Mouse (Mus musculus) layer of hippocampus, adult 2 months (tissue): ENCODE measurements around the gene Gm13271. TPM values are rescaled to one million over a fixed set of nuclear protein-coding genes. Genes with fewer than 3 reads are reported as not detected.
"Not testable (repeated sequence)": the region's sequence is repeated elsewhere in the genome, so short reads cannot be mapped to it uniquely, and the experiment has no call there.

Experiments
- DNase-seq, 2 experiments: peaks; one replicate each; pipeline ENCODE4 v3.0.0; 2022; ENCODE audit warnings: low spot score in 2 of 2
- H3K27ac ChIP-seq: fragments of 200-600 bp; 2 replicates; pipeline ENCODE4 v1.8.1; 2022
- H3K4me3 ChIP-seq: fragments of 200-600 bp; 2 replicates; pipeline ENCODE4 v1.8.1; 2022; ENCODE audit warnings: mild to moderate bottlenecking
- CTCF ChIP-seq: fragments of 200-600 bp; conservative IDR thresholded peaks from 2 replicates; pipeline ENCODE4 v1.8.1; 2022; ENCODE audit warnings: antibody characterized with exemption, mild to moderate bottlenecking, moderate library complexity
- total RNA-seq, 2 experiments: library from RNA; stranded (reverse); gene quantifications; 2 replicates each; pipeline ENCODE4 v1.2.3; 2021

Gm13271 gene
- total RNA-seq, 2 experiments from 2014 or later: not detected

DNA sequence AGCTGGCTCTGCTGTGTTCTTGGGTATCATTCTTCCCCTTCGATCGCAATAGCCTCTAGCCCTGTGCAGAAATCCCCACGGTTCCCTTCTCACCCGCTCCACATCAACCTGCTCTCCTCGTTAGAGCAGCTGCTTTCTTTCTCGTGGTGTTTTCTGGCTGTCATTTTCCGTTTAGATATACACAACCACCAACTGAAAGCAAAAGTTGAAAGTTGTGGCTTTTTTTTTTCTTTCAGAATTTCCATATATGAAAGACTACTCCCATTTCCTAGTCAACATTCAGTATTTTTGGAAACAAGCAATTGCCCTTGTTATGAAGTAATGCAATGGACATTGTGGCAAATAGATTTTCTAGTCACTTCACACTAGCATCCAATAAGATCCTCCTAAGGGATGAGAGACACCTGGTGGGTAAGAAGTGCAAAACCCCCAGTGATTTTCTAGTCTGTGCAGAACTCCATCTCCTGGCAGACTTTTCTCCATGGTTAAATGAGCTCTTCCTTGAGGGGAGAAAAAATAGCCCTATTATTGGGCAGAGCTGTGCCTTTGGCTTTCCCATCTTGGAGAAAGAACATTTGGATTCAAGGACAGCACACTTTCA is 11.8 kb upstream of the Gm13271 start:
- peak; percentile 56 for TF ChIP-seq CTCF
- no peak overlapping the region for H3K27ac ChIP-seq
- no peak overlapping the region for H3K4me3 ChIP-seq
- DNase-seq: no peak

DNA sequence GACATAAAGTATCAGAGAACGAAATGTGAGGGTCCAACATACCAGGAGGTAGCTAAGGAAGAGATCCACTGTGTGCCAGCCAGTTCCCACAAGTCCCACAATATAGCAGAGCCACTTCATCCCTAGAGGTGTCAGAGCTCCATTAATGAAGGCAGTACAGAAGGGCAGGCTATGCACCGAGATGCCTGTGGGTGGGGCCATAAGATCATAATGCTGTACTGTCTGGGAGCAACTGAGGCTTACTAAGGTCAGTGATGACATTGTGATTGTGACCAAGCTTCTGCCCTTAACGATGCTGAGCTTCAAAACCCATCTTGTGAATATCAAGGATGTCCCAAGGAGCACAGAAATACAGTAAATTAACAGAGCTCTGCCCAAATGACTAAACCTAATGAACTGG is 10.5 kb upstream of the Gm13271 start:
- no peak for DNase-seq
- 0 out of 2 replicates have a peak, but pooled peaks have one; percentile 16 for TF ChIP-seq CTCF
- H3K4me3 ChIP-seq: no peak overlapping the region
- no peak overlapping the region for H3K27ac ChIP-seq

DNA sequence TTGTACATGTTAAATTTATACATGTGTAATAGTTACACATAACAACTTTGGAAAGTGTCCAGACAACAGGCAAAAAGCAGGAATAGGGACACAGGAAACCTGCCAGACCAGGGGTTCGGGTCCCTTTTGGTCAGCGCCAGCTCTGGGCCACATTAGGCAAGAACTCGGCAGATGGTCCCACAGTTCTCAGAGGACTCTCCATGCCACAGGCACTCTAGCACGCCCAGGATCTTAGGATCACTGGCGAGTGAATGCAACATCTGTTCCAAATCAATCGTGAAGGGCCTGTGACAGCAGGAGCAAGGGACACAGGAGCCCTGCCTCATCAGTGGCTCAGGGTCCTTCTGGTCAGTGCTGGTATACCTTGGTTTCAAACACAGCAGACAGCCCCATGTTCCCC is 4.7 kb upstream of the Gm13271 start:
- no peak overlapping the region for H3K4me3 ChIP-seq
- no peak for TF ChIP-seq CTCF
- no peak overlapping the region for H3K27ac ChIP-seq
- no peak for DNase-seq

DNA sequence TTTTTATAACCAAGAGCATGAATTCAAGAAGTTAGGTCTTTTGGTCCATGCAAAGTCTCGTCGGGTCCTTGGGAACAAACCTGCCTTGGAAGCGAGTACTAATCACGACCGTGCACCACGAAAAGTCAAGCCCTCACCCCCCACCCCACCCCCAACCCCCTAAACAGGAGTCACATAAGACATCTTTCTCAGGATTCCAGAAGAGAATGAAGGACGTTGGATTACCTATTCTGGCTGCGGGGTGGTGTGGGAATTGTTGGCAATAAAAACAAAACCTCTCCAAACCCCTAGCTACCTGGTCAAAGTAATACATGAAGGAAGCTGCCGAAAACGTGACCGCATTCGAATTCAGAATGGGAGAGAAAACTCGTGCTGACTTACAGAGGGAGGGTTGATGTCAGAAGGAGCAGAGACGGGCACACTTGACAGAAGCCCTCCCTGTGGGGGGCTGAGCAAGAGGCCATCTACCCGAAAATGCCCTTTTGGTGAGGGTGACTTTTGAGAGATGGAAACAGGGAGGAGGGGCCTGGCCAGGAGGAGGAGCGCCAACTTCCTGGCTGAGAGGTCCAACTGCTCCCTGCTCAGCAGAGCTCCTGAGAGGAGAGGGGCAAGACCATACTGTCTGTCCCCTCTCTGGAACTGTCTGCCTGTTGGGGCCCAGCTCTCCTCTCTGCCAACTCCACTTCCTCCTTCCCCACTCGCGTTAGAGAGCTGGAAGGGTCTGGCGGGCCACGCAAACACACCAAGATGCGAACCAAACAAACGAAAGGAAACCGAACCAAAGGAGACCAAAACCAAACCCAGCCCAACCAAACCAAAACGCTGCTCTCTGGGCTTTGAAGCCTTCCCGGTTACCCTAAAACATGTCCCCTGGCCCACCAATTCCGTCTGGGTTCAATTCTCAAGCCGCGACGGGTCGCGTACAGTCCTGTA is 2.2 kb downstream of the Gm13271 start:
- peak overlapping the region; percentile 55 for H3K4me3 ChIP-seq
- DNase-seq: not testable (repeated sequence)
- peak overlapping the region; percentile 61; the same call in 1 of the 2 replicates for H3K27ac ChIP-seq

DNA sequence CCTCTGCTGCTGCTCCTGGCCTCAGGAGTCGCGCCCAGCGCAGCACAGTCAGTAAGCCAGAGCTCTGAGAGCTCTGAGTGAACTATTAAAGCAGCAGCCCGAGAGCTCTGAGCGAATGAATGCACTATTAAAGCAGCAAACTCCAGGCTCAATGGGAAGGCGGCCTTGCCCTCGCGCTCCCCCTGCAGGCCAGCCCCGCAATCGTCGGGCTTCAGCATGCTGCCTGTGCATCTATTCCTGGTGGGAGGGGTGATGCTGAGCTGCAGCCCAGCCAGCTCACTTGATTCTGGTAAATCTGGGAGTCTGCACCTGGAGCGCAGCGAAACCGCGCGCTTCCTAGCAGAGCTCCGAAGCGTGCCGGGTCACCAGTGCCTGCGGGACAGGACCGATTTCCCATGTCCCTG is 3.0 kb downstream of the Gm13271 start:
- DNase-seq: peak; percentile 84 to 90
- peak overlapping the region; percentile 55 for H3K4me3 ChIP-seq
- peak; percentile 72 for TF ChIP-seq CTCF
- H3K27ac ChIP-seq: not testable (repeated sequence)

DNA sequence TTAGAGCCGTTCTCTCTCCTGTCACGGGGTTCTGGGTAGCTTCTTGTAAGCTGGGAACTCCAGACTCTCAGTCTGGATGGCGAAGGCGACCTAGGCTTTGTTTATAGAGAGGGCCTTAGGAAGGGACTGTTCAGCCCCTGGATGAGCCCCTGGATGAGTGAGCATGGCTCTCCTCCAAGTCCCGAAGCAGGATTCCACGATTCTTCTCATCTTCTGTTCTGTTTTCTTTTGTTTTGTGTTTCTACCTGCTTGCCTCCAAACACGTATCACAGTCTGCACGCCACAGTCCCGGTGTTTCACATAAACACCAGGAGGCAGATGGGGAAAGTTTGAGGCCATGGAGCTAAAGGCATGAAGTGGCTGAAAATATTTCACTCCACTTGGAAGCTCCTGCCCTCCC is 4.1 kb downstream of the Gm13271 start:
- DNase-seq: peak in 1 of 2 experiments; percentile 27
- not testable (repeated sequence) for H3K4me3 ChIP-seq, H3K27ac ChIP-seq

DNA sequence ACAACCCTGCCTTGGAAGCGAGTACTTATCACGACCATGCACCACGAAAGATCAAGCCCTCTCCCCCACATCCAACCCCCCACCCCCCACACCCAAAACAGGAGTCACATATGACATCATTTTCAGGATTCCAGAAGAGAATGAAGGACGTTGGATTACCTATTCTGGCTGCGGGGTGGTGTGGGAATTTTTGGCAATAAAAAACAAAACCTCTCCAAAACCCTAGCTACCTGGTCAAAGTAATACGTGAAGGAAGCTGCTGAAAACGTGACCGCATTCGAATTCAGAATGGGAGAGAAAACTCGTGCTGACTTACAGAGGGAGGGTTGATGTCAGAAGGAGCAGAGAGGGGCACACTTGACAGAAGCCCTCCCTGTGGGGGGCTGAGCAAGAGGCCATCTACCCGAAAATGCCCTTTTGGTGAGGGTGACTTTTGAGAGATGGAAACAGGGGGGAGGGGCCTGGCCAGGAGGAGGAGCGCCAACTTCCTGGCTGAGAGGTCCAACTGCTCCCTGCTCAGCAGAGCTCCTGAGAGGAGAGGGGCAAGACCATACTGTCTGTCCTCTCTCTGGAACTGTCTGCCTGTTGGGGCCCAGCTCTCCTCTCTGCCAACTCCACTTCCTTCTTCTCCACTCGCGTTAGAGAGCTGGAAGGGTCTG is 5.1 kb downstream of the Gm13271 start, which contains the start of gene Gm13283:
TSS of gene Gm13283 (plus strand) at position 510 of the 659 bp plus-strand sequence.
- DNase-seq: peak in 1 of 2 experiments; percentile 13
- H3K4me3 ChIP-seq: peak within 1 kb of the TSS; percentile 30; the same call in 1 of the 2 replicates
- H3K27ac ChIP-seq: not testable (repeated sequence)

DNA sequence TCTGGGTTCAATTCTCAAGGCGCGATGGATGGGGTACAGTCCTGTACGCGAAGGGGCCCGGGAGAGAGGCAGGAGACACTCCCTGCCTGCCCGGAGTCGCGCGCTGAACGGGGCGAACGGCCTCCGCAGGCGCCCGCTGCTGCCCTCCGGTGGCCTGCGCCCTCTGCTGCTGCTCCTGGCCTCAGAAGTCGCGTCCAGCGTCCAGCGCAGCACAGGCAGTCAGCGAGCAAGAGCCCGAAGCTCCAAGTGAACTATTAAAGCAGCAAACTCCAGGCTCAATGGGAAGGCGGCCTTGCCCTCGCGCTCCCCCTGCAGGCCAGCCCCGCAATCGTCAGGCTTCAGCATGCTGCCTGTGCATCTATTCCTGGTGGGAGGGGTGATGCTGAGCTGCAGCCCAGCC is 5.8 kb downstream of the Gm13271 start:
- peak; percentile 35 to 49 for DNase-seq
- TF ChIP-seq CTCF: peak; percentile 70
- H3K27ac ChIP-seq: not testable (repeated sequence)
- H3K4me3 ChIP-seq: peak overlapping the region; percentile 30; the same call in 1 of the 2 replicates

DNA sequence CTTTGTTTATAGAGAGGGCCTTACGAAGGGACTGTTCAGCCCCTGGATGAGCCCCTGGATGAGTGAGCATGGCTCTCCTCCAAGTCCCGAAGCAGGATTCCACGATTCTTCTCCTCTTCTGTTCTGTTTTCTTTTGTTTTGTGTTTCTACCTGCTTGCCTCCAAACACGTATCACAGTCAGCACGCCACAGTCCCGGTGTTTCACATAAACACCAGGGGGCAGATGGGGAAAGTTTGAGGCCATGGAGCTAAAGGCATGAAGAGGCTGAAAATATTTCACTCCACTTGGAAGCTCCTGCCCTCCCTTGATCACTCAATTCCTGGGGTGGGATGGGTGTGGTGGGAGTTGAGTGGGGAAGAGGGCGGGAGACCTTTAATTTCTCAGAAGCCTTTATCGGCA is 7.1 kb downstream of the Gm13271 start:
- peak; percentile 60 to 73 for DNase-seq
- not testable (repeated sequence) for H3K27ac ChIP-seq, H3K4me3 ChIP-seq
- peak; percentile 43 for TF ChIP-seq CTCF

DNA sequence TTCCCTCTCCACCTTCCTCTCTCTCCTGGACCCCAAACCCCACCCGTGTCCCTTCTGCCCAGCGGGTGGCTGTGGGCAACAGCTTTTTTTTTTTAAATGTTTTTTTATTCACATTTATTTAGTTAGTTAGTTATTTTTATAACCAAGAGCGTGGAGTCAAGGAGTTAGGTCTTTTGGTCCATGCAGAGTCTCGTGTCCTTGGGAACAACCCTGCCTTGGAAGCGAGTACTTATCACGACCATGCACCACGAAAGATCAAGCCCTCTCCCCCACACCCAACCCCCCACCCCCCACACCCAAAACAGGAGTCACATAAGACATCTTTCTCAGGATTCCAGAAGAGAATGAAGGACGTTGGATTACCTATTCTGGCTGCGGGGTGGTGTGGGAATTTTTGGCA is 7.7 kb downstream of the Gm13271 start:
- H3K4me3 ChIP-seq, DNase-seq: not testable (repeated sequence)

DNA sequence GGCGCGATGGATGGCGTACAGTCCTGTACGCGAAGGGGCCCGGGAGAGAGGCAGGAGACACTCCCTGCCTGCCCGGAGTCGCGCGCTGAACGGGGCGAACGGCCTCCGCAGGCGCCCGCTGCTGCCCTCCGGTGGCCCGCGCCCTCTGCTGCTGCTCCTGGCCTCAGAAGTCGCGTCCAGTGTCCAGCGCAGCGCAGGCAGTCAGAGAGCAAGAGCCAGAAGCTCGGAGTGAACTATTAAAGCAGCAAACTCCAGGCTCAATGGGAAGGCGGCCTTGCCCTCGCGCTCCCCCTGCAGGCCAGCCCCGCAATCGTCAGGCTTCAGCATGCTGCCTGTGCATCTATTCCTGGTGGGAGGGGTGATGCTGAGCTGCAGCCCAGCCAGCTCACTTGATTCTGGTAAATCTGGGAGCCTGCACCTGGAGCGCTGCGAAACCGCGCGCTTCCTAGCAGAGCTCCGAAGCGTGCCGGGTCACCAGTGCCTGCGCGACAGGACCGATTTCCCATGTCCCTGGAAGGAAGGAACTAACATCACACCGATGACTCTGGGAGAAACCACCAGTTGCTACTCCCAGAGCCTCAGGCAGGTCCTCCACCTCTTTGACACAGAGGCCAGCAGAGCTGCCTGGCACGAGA is 8.8 kb downstream of the Gm13271 start:
- peak overlapping the region; percentile 29; the same call in 1 of the 2 replicates for H3K4me3 ChIP-seq

More for the DNA sequence above, 7.7 kb downstream of the Gm13271 start:
- not testable (repeated sequence) for H3K27ac ChIP-seq

DNA sequence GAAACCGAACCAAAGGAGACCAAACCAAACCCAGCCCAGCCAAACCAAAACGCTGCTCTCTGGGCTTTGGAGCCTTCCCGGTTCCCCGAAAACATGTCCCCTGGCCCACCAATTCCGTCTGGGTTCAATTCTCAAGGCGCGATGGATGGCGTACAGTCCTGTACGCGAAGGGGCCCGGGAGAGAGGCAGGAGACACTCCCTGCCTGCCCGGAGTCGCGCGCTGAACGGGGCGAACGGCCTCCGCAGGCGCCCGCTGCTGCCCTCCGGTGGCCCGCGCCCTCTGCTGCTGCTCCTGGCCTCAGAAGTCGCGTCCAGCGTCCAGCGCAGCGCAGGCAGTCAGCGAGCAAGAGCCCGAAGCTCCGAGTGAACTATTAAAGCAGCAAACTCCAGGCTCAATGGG is 18.9 kb downstream of the Gm13271 start, which contains the start of gene Gm13290:
TSS of gene Gm13290 (plus strand) at position 301 of the 400 bp plus-strand sequence.
- not testable (repeated sequence) for H3K27ac ChIP-seq, DNase-seq, H3K4me3 ChIP-seq

More for the DNA sequence above, 8.8 kb downstream of the Gm13271 start:
- H3K27ac ChIP-seq: not testable (repeated sequence)
- TF ChIP-seq CTCF: peak; percentile 71
- peak; percentile 16 to 25 for DNase-seq

DNA sequence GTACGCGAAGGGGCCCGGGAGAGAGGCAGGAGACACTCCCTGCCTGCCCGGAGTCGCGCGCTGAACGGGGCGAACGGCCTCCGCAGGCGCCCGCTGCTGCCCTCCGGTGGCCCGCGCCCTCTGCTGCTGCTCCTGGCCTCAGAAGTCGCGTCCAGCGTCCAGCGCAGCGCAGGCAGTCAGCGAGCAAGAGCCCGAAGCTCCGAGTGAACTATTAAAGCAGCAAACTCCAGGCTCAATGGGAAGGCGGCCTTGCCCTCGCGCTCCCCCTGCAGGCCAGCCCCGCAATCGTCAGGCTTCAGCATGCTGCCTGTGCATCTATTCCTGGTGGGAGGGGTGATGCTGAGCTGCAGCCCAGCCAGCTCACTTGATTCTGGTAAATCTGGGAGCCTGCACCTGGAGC is 22.0 kb downstream of the Gm13271 start, which contains the start of gene Gm13289:
TSS of gene Gm13289 (plus strand) at position 301 of the 400 bp plus-strand sequence.
- not testable (repeated sequence) for H3K4me3 ChIP-seq, H3K27ac ChIP-seq, DNase-seq

DNA sequence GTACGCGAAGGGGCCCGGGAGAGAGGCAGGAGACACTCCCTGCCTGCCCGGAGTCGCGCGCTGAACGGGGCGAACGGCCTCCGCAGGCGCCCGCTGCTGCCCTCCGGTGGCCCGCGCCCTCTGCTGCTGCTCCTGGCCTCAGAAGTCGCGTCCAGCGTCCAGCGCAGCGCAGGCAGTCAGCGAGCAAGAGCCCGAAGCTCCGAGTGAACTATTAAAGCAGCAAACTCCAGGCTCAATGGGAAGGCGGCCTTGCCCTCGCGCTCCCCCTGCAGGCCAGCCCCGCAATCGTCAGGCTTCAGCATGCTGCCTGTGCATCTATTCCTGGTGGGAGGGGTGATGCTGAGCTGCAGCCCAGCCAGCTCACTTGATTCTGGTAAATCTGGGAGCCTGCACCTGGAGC is 24.9 kb downstream of the Gm13271 start, which contains the start of gene Gm13272:
TSS of gene Gm13272 (plus strand) at position 301 of the 400 bp plus-strand sequence.
- not testable (repeated sequence) for H3K4me3 ChIP-seq, H3K27ac ChIP-seq, DNase-seq

DNA sequence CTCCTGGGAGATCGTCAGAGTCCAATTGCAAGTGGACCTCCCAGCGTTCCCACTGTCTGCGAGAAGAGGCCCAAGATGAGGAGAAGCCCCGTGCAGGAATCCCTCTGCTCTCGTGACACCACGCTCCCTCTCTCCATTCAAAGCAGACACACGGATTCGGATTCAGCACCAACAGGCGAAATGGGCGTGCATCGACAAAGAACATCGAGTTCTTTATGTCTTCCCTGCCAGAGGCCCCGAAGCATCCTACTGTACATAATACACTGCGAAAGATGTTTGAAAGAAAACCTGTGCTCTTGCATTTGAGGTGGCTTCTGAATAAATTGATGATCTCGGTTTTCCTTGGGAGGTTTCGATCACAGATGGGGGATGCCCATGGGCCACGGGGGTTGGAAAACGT is 25.7 kb downstream of the Gm13271 start:
- DNase-seq, H3K4me3 ChIP-seq: not testable (repeated sequence)

DNA sequence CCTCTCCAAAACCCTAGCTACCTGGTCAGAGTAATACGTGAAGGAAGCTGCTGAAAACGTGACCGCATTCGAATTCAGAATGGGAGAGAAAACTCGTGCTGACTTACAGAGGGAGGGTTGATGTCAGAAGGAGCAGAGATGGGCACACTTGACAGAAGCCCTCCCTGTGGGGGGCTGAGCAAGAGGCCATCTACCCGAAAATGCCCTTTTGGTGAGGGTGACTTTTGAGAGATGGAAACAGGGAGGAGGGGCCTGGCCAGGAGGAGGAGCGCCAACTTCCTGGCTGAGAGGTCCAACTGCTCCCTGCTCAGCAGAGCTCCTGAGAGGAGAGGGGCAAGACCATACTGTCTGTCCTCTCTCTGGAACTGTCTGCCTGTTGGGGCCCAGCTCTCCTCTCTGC is 27.2 kb downstream of the Gm13271 start, which contains the start of gene Ifnz:
TSS of gene Ifnz (plus strand) at position 301 of the 400 bp plus-strand sequence.
- not testable (repeated sequence) for H3K4me3 ChIP-seq, DNase-seq, H3K27ac ChIP-seq

More for the DNA sequence above, 25.7 kb downstream of the Gm13271 start:
- not testable (repeated sequence) for H3K27ac ChIP-seq
